10 mouse cellular contexts compared by ENCODE assay signal in genomic region chr6:48857613-48858302, GRCm38 (mm10). TPM values are rescaled to one million over a fixed set of nuclear protein-coding genes. Genes with fewer than 3 reads are reported as not detected.
A peak's percentile ranks its signal among the peaks of the same experiment; 100 is the strongest.
DNase-seq lines count a peak whose midpoint lies in the region; ATAC-seq and TF ChIP-seq lines count a peak whose summit lies in the region.
"Had no signal": no experiment of that assay in that cellular context is flagged by ENCODE, and none has a peak within 500 bp of the region (broad histone marks: within the 10 kb centered on the region; RNA-seq: fewer than 3 reads in every experiment).

No protein-coding gene starts in this region.

- peak; percentile 49 for TF ChIP-seq CTCF in liver, postnatal 0 days (IDR thresholded peaks at IDR 0.05; ENCODE audit: low read depth)

- DNase-seq in embryonic facial prominence, embryonic 11.5 days (ENCODE audit: low spot score): peak; percentile 39
- no peak for DNase-seq in embryonic facial prominence, embryonic 10.5 days (ENCODE audit: low spot score)
- DNase-seq in liver, postnatal 0 days: no peak
- no peak for DNase-seq in liver, embryonic 11.5 days (ENCODE audit: low spot score)
- peak; percentile 64 for DNase-seq in adipocyte (ENCODE audit: low spot score)
- peak; percentile 77 for DNase-seq in lung, postnatal 25 days (ENCODE audit: low spot score)
- no peak for DNase-seq in gastrocnemius, postnatal 36 days
- DNase-seq in left cerebral cortex, adult 9 months (ENCODE audit: low spot score in 2 of 2): no peak

- ATAC-seq in embryonic facial prominence, embryonic 11.5 days (replicated peaks; ENCODE audit: insufficient number of reproducible peaks, low FRiP score, low TSS enrichment, low read depth): no peak
- no peak for ATAC-seq in liver, postnatal 0 days
- no peak for ATAC-seq in liver, embryonic 11.5 days (replicated peaks; ENCODE audit: low FRiP score)

- H3K4me1 ChIP-seq in embryonic facial prominence, embryonic 11.5 days (ENCODE audit: control insufficient read depth, insufficient read depth, low read length): no peaks in the 10 kb centered on the region
- peaks cover 6% of the 10 kb centered on the region for H3K4me1 ChIP-seq in embryonic facial prominence, embryonic 10.5 days
- H3K4me1 ChIP-seq in liver, postnatal 0 days (ENCODE audit: insufficient read depth): no peaks in the 10 kb centered on the region
- no peaks in the 10 kb centered on the region for H3K4me1 ChIP-seq in liver, embryonic 11.5 days (replicated peaks; ENCODE audit: control insufficient read depth, insufficient read depth, low read length)

- intact Hi-C loops in gastrocnemius, postnatal 36 days (cut with DNase I): loop anchor here (2.0 kb wide), 1 partner anchor 41 kb away; no protein-coding TSS in a partner anchor

- 50% methylated on average over 8 of the region's 8 CpGs for WGBS in embryonic facial prominence, embryonic 11.5 days
- WGBS in embryonic facial prominence, embryonic 10.5 days: 51% methylated on average over 8 of the region's 8 CpGs
- WGBS in liver, postnatal 0 days (ENCODE audit: insufficient replicate concordance): 42% methylated on average over 8 of the region's 8 CpGs
- 53% methylated on average over 8 of the region's 8 CpGs for WGBS in liver, embryonic 11.5 days

- H3K4me3 ChIP-seq in embryonic facial prominence, embryonic 11.5 days (ENCODE audit: low read depth, low read length): no peak overlapping the region
- H3K4me3 ChIP-seq in embryonic facial prominence, embryonic 10.5 days: no peak overlapping the region
- no peak overlapping the region for H3K4me3 ChIP-seq in liver, postnatal 0 days (ENCODE audit: low read depth, low read length)
- H3K4me3 ChIP-seq in liver, embryonic 11.5 days (ENCODE audit: low read depth, low read length): no peak overlapping the region
- H3K4me3 ChIP-seq: hindbrain, embryonic 15.5 days had no signal

- TF ChIP-seq EP300 in liver, postnatal 0 days (IDR thresholded peaks at IDR 0.05; ENCODE audit: low read depth): no peak

- no peaks in the 10 kb centered on the region for H3K27me3 ChIP-seq in embryonic facial prominence, embryonic 11.5 days (ENCODE audit: control insufficient read depth, insufficient read depth, low read length)
- H3K27me3 ChIP-seq in embryonic facial prominence, embryonic 10.5 days (replicated peaks; ENCODE audit: low read depth, poor library complexity, severe bottlenecking): no peaks in the 10 kb centered on the region; the same call in 1 of the 2 replicates
- H3K27me3 ChIP-seq in liver, postnatal 0 days (ENCODE audit: insufficient read depth, low read length): no peaks in the 10 kb centered on the region
- H3K27me3 ChIP-seq in liver, embryonic 11.5 days (replicated peaks; ENCODE audit: control insufficient read depth, insufficient read depth, low read length): no peaks in the 10 kb centered on the region

- H3K4me2 ChIP-seq in embryonic facial prominence, embryonic 11.5 days (ENCODE audit: low read depth, low read length): no peak overlapping the region
- no peak overlapping the region for H3K4me2 ChIP-seq in liver, postnatal 0 days (ENCODE audit: low read depth, low read length)
- H3K4me2 ChIP-seq in liver, embryonic 11.5 days: no peak overlapping the region
- H3K4me2 ChIP-seq: hindbrain, embryonic 15.5 days had no signal

- no peaks in the 10 kb centered on the region for H3K9me3 ChIP-seq in embryonic facial prominence, embryonic 11.5 days (replicated peaks; ENCODE audit: control insufficient read depth, low read length)
- no peaks in the 10 kb centered on the region for H3K9me3 ChIP-seq in embryonic facial prominence, embryonic 10.5 days
- H3K9me3 ChIP-seq in liver, postnatal 0 days (ENCODE audit: low read length): no peaks in the 10 kb centered on the region
- H3K9me3 ChIP-seq in liver, embryonic 11.5 days (ENCODE audit: control insufficient read depth, low read length): no peaks in the 10 kb centered on the region
- H3K9me3 ChIP-seq: hindbrain, embryonic 15.5 days had no signal

- no peaks in the 10 kb centered on the region for H3K36me3 ChIP-seq in embryonic facial prominence, embryonic 11.5 days (replicated peaks; ENCODE audit: control insufficient read depth, insufficient read depth, low read depth, low read length)
- no peaks in the 10 kb centered on the region for H3K36me3 ChIP-seq in embryonic facial prominence, embryonic 10.5 days (replicated peaks)
- H3K36me3 ChIP-seq in liver, postnatal 0 days (replicated peaks; ENCODE audit: insufficient read depth, low read length): no peaks in the 10 kb centered on the region
- no peaks in the 10 kb centered on the region for H3K36me3 ChIP-seq in liver, embryonic 11.5 days (ENCODE audit: control insufficient read depth, insufficient read depth, low read length)
- H3K36me3 ChIP-seq: hindbrain, embryonic 15.5 days had no signal

- H3K27ac ChIP-seq in embryonic facial prominence, embryonic 11.5 days (replicated peaks; ENCODE audit: low read depth, low read length): no peak overlapping the region
- no peak overlapping the region for H3K27ac ChIP-seq in embryonic facial prominence, embryonic 10.5 days (replicated peaks)
- H3K27ac ChIP-seq in liver, postnatal 0 days (ENCODE audit: low read depth): no peak overlapping the region
- H3K27ac ChIP-seq in liver, embryonic 11.5 days (ENCODE audit: low read depth, low read length): no peak overlapping the region
- H3K27ac ChIP-seq: hindbrain, embryonic 15.5 days had no signal

- H3K9ac ChIP-seq in embryonic facial prominence, embryonic 11.5 days (replicated peaks; ENCODE audit: low read length): no peak overlapping the region
- H3K9ac ChIP-seq in liver, postnatal 0 days (replicated peaks): no peak overlapping the region
- H3K9ac ChIP-seq in liver, embryonic 11.5 days (ENCODE audit: low read depth, low read length): no peak overlapping the region
- H3K9ac ChIP-seq: hindbrain, embryonic 15.5 days had no signal

RNA-seq across cellular contexts. Expression of gene Aoc1, which starts 14.9 kb away (rescaled TPM):
- polyA plus RNA-seq in embryonic facial prominence, embryonic 11.5 days (2014; fragmentation: Nextera tagmentation; extraction: Ambion mirVana): not detected in 2 replicates
- polyA plus RNA-seq in embryonic facial prominence, embryonic 10.5 days (2016; fragmentation: Nextera tagmentation; extraction: Ambion mirVana): 0.07 TPM in 1 of 2 replicates, not detected in the other
- polyA plus RNA-seq in liver, postnatal 0 days (2015; fragmentation: Nextera tagmentation; extraction: Ambion mirVana): 0.11 TPM in 2 replicates
- not detected in 2 replicates for polyA plus RNA-seq in liver, embryonic 11.5 days (2014; fragmentation: Nextera tagmentation; extraction: Ambion mirVana)
- total RNA-seq in gastrocnemius, postnatal 36 days (2021): not detected
- polyA plus RNA-seq: hindbrain, embryonic 15.5 days; limb, embryonic 11.5 days had no signal

RNA-seq across cellular contexts. Expression of gene Tmem176b, which starts 16.5 kb away (rescaled TPM):
- polyA plus RNA-seq in embryonic facial prominence, embryonic 11.5 days (2014; fragmentation: Nextera tagmentation; extraction: Ambion mirVana): 87.3 and 103 TPM in 2 replicates
- 38.1 and 54.6 TPM in 2 replicates for polyA plus RNA-seq in embryonic facial prominence, embryonic 10.5 days (2016; fragmentation: Nextera tagmentation; extraction: Ambion mirVana)
- polyA plus RNA-seq in liver, postnatal 0 days (2015; fragmentation: Nextera tagmentation; extraction: Ambion mirVana): 255 and 270 TPM in 2 replicates
- polyA plus RNA-seq in liver, embryonic 11.5 days (2014; fragmentation: Nextera tagmentation; extraction: Ambion mirVana): 105 and 118 TPM in 2 replicates
- 10 to 100 TPM in 1 of 2 experiments, 1 to 10 TPM in 1; 8.2 to 12.9 TPM for total RNA-seq in gastrocnemius, postnatal 36 days (2021)

RNA-seq across cellular contexts. Expression of gene Tmem176a, which starts 17.0 kb away (rescaled TPM):
- polyA plus RNA-seq in embryonic facial prominence, embryonic 11.5 days (2014; fragmentation: Nextera tagmentation; extraction: Ambion mirVana): 30.4 and 32.7 TPM in 2 replicates
- polyA plus RNA-seq in embryonic facial prominence, embryonic 10.5 days (2016; fragmentation: Nextera tagmentation; extraction: Ambion mirVana): 14.2 and 21.0 TPM in 2 replicates
- 174 and 198 TPM in 2 replicates for polyA plus RNA-seq in liver, postnatal 0 days (2015; fragmentation: Nextera tagmentation; extraction: Ambion mirVana)
- polyA plus RNA-seq in liver, embryonic 11.5 days (2014; fragmentation: Nextera tagmentation; extraction: Ambion mirVana): 56.6 and 66.1 TPM in 2 replicates
- total RNA-seq in gastrocnemius, postnatal 36 days (2021): 1 to 10 TPM; 4.2 to 4.6 TPM

Comparison
In these comparisons a context has a peak if more than half of its experiments do, and no peak if none do; other contexts are left out.
1. DNase-seq: peak in embryonic facial prominence, embryonic 11.5 days (single experiment), adipocyte (single experiment) and lung, postnatal 25 days (single experiment); none in embryonic facial prominence, embryonic 10.5 days (single experiment), liver, postnatal 0 days (single experiment), liver, embryonic 11.5 days (single experiment), gastrocnemius, postnatal 36 days (0 of 2) and left cerebral cortex, adult 9 months (0 of 2).